Mouse (Mus musculus): ENCODE data around the gene Olfr128. TPM values are rescaled to one million over a fixed set of nuclear protein-coding genes. Genes with fewer than 3 reads are reported as not detected.
"Not testable (repeated sequence)": the region's sequence is repeated elsewhere in the genome, so short reads cannot be mapped to it uniquely, and the experiment has no call there.

Gene Olfr128
- not detected in 2 replicates for total RNA-seq (2017)

DNA sequence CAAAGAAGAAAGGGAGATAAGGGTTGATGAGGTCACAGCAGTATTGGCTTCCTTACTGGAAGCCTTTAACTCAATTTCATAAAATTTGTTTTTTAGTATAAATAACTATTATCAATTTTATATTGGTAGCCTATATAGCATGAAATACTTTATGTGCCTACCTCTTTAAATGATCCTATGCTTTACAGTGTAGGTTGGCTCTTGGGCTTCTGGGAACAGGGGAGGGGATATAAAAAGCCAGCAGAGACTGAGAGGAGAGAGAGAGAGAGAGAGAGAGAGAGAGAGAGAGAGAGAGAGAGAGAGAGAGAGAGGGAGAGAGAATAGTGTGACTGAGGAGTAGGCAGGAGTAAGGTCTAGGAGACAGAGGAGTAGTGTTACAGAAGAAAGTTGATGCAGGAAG, at the start of gene Olfr128:
Gene Olfr128 (plus strand): TSS at position 301 of the 400 bp plus-strand sequence.
- no peak for ATAC-seq (replicated peaks in 1 of 2; ENCODE audit: insufficient read depth in 1 of 2, low FRiP score in 2 of 2, low TSS enrichment in 1 of 2, low read depth in 1 of 2, poor library complexity in 2 of 2, severe bottlenecking in 2 of 2)

DNA sequence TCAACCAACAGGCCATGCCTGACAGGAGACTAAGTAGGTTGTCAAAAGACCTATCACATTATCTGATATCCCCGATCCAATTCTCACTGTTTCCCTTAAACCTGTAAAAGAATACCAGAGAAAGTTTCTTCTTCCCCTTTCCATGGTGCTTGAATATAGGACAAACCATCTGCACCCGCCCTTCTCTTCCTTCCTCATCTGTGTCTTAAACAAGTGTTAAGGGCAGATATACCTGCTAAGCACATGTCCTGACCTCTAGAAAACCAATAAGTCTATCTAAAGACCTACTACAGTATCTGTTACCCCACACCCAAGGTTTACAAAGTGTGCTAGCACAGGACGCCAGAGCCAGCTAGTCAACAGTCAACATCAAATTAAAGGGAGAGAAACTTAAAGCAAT, 46.5 kb upstream of the Olfr128 start:
- ATAC-seq (replicated peaks in 1 of 2; ENCODE audit: insufficient read depth in 1 of 2, low FRiP score in 2 of 2, low TSS enrichment in 1 of 2, low read depth in 1 of 2, poor library complexity in 2 of 2, severe bottlenecking in 2 of 2): no peak

DNA sequence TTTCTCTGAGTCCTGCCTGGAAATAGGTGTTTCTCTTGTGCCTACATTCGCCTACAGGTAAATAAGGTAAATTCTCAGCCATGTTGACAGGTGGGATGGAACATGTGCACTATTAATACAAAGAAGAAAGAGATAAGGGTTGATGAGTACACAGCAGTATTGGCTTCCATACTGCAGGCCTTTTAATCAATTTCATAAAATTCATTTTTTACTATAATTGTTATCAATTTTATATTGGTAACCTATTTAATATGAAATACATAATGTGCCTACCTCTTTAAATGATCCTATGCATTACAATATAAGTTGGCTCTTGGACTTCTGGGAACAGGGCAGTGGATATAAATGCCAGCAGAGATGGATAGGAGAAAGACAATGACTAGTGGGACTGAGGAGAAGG, 20.2 kb upstream of the Olfr128 start, which contains the start of gene Olfr127:
Gene Olfr127 (plus strand): TSS at position 301 of the 400 bp plus-strand sequence.
- no peak for ATAC-seq (replicated peaks in 1 of 2; ENCODE audit: insufficient read depth in 1 of 2, low FRiP score in 2 of 2, low TSS enrichment in 1 of 2, low read depth in 1 of 2, poor library complexity in 2 of 2, severe bottlenecking in 2 of 2)

DNA sequence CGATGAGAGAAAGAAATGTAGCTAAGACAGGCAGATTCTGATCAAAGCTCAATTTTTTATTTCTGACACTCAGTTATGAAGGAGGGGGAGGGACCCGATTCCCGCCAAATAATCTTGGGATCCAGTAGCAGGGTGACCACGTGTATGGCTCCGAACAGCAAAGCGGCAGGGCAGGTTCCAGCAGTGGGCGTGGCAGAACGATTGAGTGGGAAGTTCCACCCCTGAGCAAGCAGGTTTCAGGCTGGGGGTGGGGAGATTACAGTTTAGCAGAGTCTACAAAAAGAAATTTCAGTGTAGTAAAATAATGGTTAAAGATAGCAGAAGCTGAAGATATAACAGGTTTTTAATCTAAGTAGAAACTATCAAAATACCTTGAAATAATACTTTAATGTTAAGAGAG, 13.5 kb upstream of the Olfr128 start:
- ATAC-seq (replicated peaks in 1 of 2; ENCODE audit: insufficient read depth in 1 of 2, low FRiP score in 2 of 2, low TSS enrichment in 1 of 2, low read depth in 1 of 2, poor library complexity in 2 of 2, severe bottlenecking in 2 of 2): not testable (repeated sequence)

DNA sequence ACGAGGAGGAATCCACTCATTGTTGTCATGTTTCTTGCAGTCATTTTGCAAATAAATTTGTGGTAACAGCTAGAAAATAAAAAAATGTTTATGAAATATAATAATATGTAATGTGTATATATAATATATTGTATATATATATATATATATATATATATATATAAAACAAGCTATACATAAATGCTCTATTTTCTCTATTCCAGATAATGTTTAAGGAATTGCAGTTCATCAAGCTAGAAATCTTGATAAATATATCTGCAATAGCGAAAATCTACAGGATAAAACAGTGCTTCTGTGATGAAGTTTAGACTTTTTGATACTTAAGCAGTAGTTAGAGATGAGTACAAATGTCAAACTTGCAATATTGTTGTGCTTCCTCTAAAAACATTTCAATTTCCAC, 32.6 kb downstream of the Olfr128 start, which contains the start of gene Olfr761:
Gene Olfr761 (minus strand): TSS at position 101 of the 400 bp plus-strand sequence.
- no peak for ATAC-seq (replicated peaks in 1 of 2; ENCODE audit: insufficient read depth in 1 of 2, low FRiP score in 2 of 2, low TSS enrichment in 1 of 2, low read depth in 1 of 2, poor library complexity in 2 of 2, severe bottlenecking in 2 of 2)

DNA sequence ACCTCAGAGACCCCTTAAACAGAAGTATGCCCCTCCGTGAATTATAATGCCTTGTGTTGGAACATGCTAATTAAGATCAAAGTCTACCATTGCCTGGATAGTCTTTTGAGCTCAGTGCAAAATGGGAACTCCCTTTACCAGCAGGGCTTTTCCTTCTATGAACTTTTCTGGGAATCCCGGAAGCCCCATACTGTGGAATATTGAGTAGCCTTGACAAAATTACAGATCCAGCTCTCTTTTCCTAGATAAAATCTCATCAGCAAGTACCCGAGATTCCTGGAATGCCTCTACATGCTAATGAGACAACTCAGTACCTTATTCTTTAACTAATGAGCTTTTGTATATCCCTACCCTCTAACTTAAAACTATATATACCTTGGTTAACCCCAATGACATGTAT, 53.2 kb downstream of the Olfr128 start:
- no peak for ATAC-seq (replicated peaks in 1 of 2; ENCODE audit: insufficient read depth in 1 of 2, low FRiP score in 2 of 2, low TSS enrichment in 1 of 2, low read depth in 1 of 2, poor library complexity in 2 of 2, severe bottlenecking in 2 of 2)

Other genes starting within 250 kb of the Olfr128 start
- gene Olfr119, start 224.0 kb upstream of the Olfr128 start, total RNA-seq (2017): not detected in 2 replicates
- gene Olfr120, start 198.7 kb upstream of the Olfr128 start, total RNA-seq (2017): not detected in 2 replicates
- not detected in 2 replicates for gene Olfr121, start 171.7 kb upstream of the Olfr128 start, total RNA-seq (2017)
- gene Olfr122, start 151.9 kb upstream of the Olfr128 start, total RNA-seq (2017): not detected in 2 replicates
- gene Olfr123, start 127.0 kb upstream of the Olfr128 start, total RNA-seq (2017): not detected in 2 replicates
- not detected in 2 replicates for gene Olfr124, start 120.7 kb upstream of the Olfr128 start, total RNA-seq (2017)
- not detected in 2 replicates for gene Olfr125, start 87.6 kb upstream of the Olfr128 start, total RNA-seq (2017)
- gene Olfr126, start 73.1 kb upstream of the Olfr128 start, total RNA-seq (2017): not detected in 2 replicates
- not detected in 2 replicates for gene Olfr127, start 20.1 kb upstream of the Olfr128 start, total RNA-seq (2017)
- not detected in 2 replicates for gene Olfr761, start 32.5 kb downstream of the Olfr128 start, total RNA-seq (2017)
- gene Olfr129, start 139.5 kb downstream of the Olfr128 start, total RNA-seq (2017): not detected in 2 replicates
- not detected in 2 replicates for gene Olfr130, start 143.4 kb downstream of the Olfr128 start, total RNA-seq (2017)
- not detected in 2 replicates for gene Olfr131, start 168.1 kb downstream of the Olfr128 start, total RNA-seq (2017)
- not detected in 2 replicates for gene Olfr132, start 214.0 kb downstream of the Olfr128 start, total RNA-seq (2017)
- gene Olfr133, start 224.7 kb downstream of the Olfr128 start, total RNA-seq (2017): not detected in 2 replicates